Mouse (Mus musculus): ENCODE results near the gene Cd300lg.

- TF ChIP-seq CTCF (IDR thresholded peaks at IDR 0.05; ENCODE audit: borderline replicate concordance, control insufficient read depth, extremely low read depth, insufficient read depth, low read length, poor library complexity) = no peak
- TF ChIP-seq POLR2A (IDR thresholded peaks at IDR 0.05; ENCODE audit: control insufficient read depth, extremely low read depth, insufficient read depth, low read length, poor library complexity) = no peak
Measured at GRCm38 (mm10) chr11:102023406-102023805, 17.9 kb upstream of the Cd300lg start.
